Mouse (Mus musculus): ENCODE results near the gene Tspan15. TPM values are rescaled to one million over a fixed set of nuclear protein-coding genes. Genes with fewer than 3 reads are reported as not detected.
A peak's percentile ranks its signal among the peaks of the same experiment; 100 is the strongest.

Tspan15 gene
- polyA plus RNA-seq, 1 experiment from 2014 or later = 17.0 TPM

GRCm38 (mm10) chr10:62247815-62248214 is 16.8 kb upstream of the Tspan15 start:
- WGBS = 59% methylated on average over 8 of the region's 8 CpGs

GRCm38 (mm10) chr10:62247156-62247555 is 16.1 kb upstream of the Tspan15 start:
- Histone ChIP-seq H3K4me2 (replicated peaks) (no peak overlapping the region), H3K4me3 (no peak overlapping the region), H3K36me3 (no peaks in the 10 kb centered on the region), H3K27ac (replicated peaks) (no peak overlapping the region), H3K27me3 (no peaks in the 10 kb centered on the region), H3K4me1 (0 out of 2 replicates have a peak, but pooled peaks cover 2% of the 10 kb centered on the region), H3K9me3 (no peaks in the 10 kb centered on the region), H3K9ac (replicated peaks) (no peak overlapping the region)
- no peak for ATAC-seq (replicated peaks)
- WGBS = 61% methylated on average over 3 of the region's 3 CpGs

More at GRCm38 (mm10) chr10:62247815-62248214, 16.8 kb upstream of the Tspan15 start:
- Histone ChIP-seq H3K27me3 (no peaks in the 10 kb centered on the region), H3K4me3 (no peak overlapping the region), H3K4me1 (0 out of 2 replicates have a peak, but pooled peaks cover 2% of the 10 kb centered on the region), H3K9ac (replicated peaks) (no peak overlapping the region), H3K27ac (replicated peaks) (no peak overlapping the region), H3K36me3 (no peaks in the 10 kb centered on the region), H3K4me2 (replicated peaks) (no peak overlapping the region), H3K9me3 (no peaks in the 10 kb centered on the region)
- ATAC-seq (replicated peaks) = no peak

- Histone ChIP-seq H3K36me3 (no peaks in the 10 kb centered on the region), H3K4me1 (0 out of 2 replicates have a peak, but pooled peaks cover 2% of the 10 kb centered on the region), H3K9ac (replicated peaks) (no peak overlapping the region), H3K27me3 (no peaks in the 10 kb centered on the region), H3K9me3 (no peaks in the 10 kb centered on the region), H3K27ac (replicated peaks) (no peak overlapping the region), H3K4me2 (replicated peaks) (no peak overlapping the region), H3K4me3 (no peak overlapping the region)
- 89% methylated on average over 9 of the region's 9 CpGs for WGBS
- ATAC-seq (replicated peaks) = no peak
Observed at GRCm38 (mm10) chr10:62244067-62244466, 13.0 kb upstream of the Tspan15 start.

- Histone ChIP-seq H3K9ac (replicated peaks) (no peak overlapping the region), H3K36me3 (no peaks in the 10 kb centered on the region), H3K27me3 (no peaks in the 10 kb centered on the region), H3K9me3 (no peaks in the 10 kb centered on the region), H3K4me2 (replicated peaks) (no peak overlapping the region), H3K4me1 (0 out of 2 replicates have a peak, but pooled peaks cover 2% of the 10 kb centered on the region), H3K27ac (replicated peaks) (no peak overlapping the region), H3K4me3 (no peak overlapping the region)
- WGBS = 61% methylated on average over 9 of the region's 13 CpGs
- no peak for ATAC-seq (replicated peaks)
Observed at GRCm38 (mm10) chr10:62242896-62243295, 11.8 kb upstream of the Tspan15 start.

GRCm38 (mm10) chr10:62242358-62242757 is 11.3 kb upstream of the Tspan15 start:
- Histone ChIP-seq H3K9ac (replicated peaks) (no peak overlapping the region), H3K27me3 (no peaks in the 10 kb centered on the region), H3K4me3 (no peak overlapping the region), H3K36me3 (no peaks in the 10 kb centered on the region), H3K9me3 (no peaks in the 10 kb centered on the region), H3K4me2 (replicated peaks) (no peak overlapping the region), H3K4me1 (0 out of 2 replicates have a peak, but pooled peaks cover 2% of the 10 kb centered on the region), H3K27ac (replicated peaks) (no peak overlapping the region)
- ATAC-seq (replicated peaks) = no peak
- 82% methylated on average over 10 of the region's 10 CpGs for WGBS

- no peaks in the 10 kb centered on the region for H3K36me3 ChIP-seq
- no peak overlapping the region for H3K4me2 ChIP-seq (replicated peaks)
- no peaks in the 10 kb centered on the region for H3K9me3 ChIP-seq
- no peak overlapping the region for H3K27ac ChIP-seq (replicated peaks)
- H3K27me3 ChIP-seq = no peaks in the 10 kb centered on the region
- no peak overlapping the region for H3K9ac ChIP-seq (replicated peaks)
- 53% methylated on average over 6 of the region's 6 CpGs for WGBS
- H3K4me3 ChIP-seq = no peak overlapping the region
- no peak for ATAC-seq (replicated peaks)
- no peaks in the 10 kb centered on the region for H3K4me1 ChIP-seq
Observed at GRCm38 (mm10) chr10:62239270-62239669, 8.2 kb upstream of the Tspan15 start.

- Histone ChIP-seq H3K9me3 (no peaks in the 10 kb centered on the region), H3K27ac (replicated peaks) (no peak overlapping the region), H3K4me1 (no peaks in the 10 kb centered on the region), H3K9ac (replicated peaks) (no peak overlapping the region), H3K4me3 (no peak overlapping the region), H3K27me3 (no peaks in the 10 kb centered on the region), H3K36me3 (no peaks in the 10 kb centered on the region), H3K4me2 (replicated peaks) (no peak overlapping the region)
- 93% methylated on average over 3 of the region's 3 CpGs for WGBS
- no peak for ATAC-seq (replicated peaks)
Observed at GRCm38 (mm10) chr10:62238688-62239087, 7.6 kb upstream of the Tspan15 start.

- 85% methylated on average over 10 of the region's 10 CpGs for WGBS
- Histone ChIP-seq H3K9me3 (no peaks in the 10 kb centered on the region), H3K9ac (replicated peaks) (no peak overlapping the region), H3K4me1 (no peaks in the 10 kb centered on the region), H3K4me2 (replicated peaks) (no peak overlapping the region), H3K27ac (replicated peaks) (no peak overlapping the region), H3K4me3 (no peak overlapping the region), H3K27me3 (no peaks in the 10 kb centered on the region), H3K36me3 (no peaks in the 10 kb centered on the region)
- no peak for ATAC-seq (replicated peaks)
Observed at GRCm38 (mm10) chr10:62237205-62237604, 6.2 kb upstream of the Tspan15 start.

- Histone ChIP-seq H3K27ac (replicated peaks) (no peak overlapping the region), H3K4me1 (no peaks in the 10 kb centered on the region), H3K36me3 (no peaks in the 10 kb centered on the region), H3K27me3 (no peaks in the 10 kb centered on the region; the same call in 1 of the 2 replicates), H3K4me2 (replicated peaks) (no peak overlapping the region), H3K9me3 (no peaks in the 10 kb centered on the region), H3K4me3 (no peak overlapping the region), H3K9ac (replicated peaks) (no peak overlapping the region)
- ATAC-seq (replicated peaks) = no peak
- WGBS = 87% methylated on average over 6 of the region's 6 CpGs
Observed at GRCm38 (mm10) chr10:62236165-62236564, 5.1 kb upstream of the Tspan15 start.

GRCm38 (mm10) chr10:62231811-62232210 is 760 bp upstream of the Tspan15 start:
- Histone ChIP-seq H3K4me3 (no peak overlapping the region), H3K4me2 (replicated peaks) (0 out of 2 replicates have a peak overlapping the region, but pooled peaks have one; percentile 93)
- no peak; the same call in 1 of the 2 replicates for ATAC-seq (replicated peaks)

GRCm38 (mm10) chr10:62231395-62231732 is 313 bp upstream of the Tspan15 start:
- no peaks in the 10 kb centered on the region for H3K9me3 ChIP-seq
- H3K9ac ChIP-seq (replicated peaks) = peak overlapping the region; percentile 58
- H3K36me3 ChIP-seq = no peaks in the 10 kb centered on the region
- no peak overlapping the region for H3K27ac ChIP-seq (replicated peaks)
- H3K4me3 ChIP-seq = peak overlapping the region; percentile 65
- WGBS = 2% methylated on average over 13 of the region's 13 CpGs
- H3K4me1 ChIP-seq = peaks cover 6% of the 10 kb centered on the region
- no peak for ATAC-seq (replicated peaks)
- H3K4me2 ChIP-seq (replicated peaks) = peak overlapping the region; percentile 93
- H3K27me3 ChIP-seq = no peaks in the 10 kb centered on the region; the same call in 1 of the 2 replicates

More at GRCm38 (mm10) chr10:62231811-62232210, 760 bp upstream of the Tspan15 start:
- 82% methylated on average over 3 of the region's 3 CpGs for WGBS
- peaks cover 6% of the 10 kb centered on the region for H3K4me1 ChIP-seq
- no peak overlapping the region for H3K9ac ChIP-seq (replicated peaks)
- no peaks in the 10 kb centered on the region for H3K36me3 ChIP-seq
- no peaks in the 10 kb centered on the region; the same call in 1 of the 2 replicates for H3K27me3 ChIP-seq
- H3K9me3 ChIP-seq = no peaks in the 10 kb centered on the region
- H3K27ac ChIP-seq (replicated peaks) = no peak overlapping the region

GRCm38 (mm10) chr10:62228126-62228525 is 2.9 kb downstream of the Tspan15 start:
- Histone ChIP-seq H3K27me3 (no peaks in the 10 kb centered on the region; the same call in 1 of the 2 replicates), H3K4me1 (peaks cover 6% of the 10 kb centered on the region), H3K27ac (replicated peaks) (no peak overlapping the region), H3K9ac (replicated peaks) (no peak overlapping the region), H3K36me3 (no peaks in the 10 kb centered on the region), H3K4me3 (no peak overlapping the region), H3K4me2 (replicated peaks) (no peak overlapping the region), H3K9me3 (no peaks in the 10 kb centered on the region)
- no peak for ATAC-seq (replicated peaks)
- WGBS = 59% methylated on average over 6 of the region's 6 CpGs

- no peaks in the 10 kb centered on the region for H3K27me3 ChIP-seq
- H3K27ac ChIP-seq (replicated peaks) = no peak overlapping the region
- no peaks in the 10 kb centered on the region for H3K9me3 ChIP-seq
- no peaks in the 10 kb centered on the region for H3K36me3 ChIP-seq
- peaks cover 6% of the 10 kb centered on the region for H3K4me1 ChIP-seq
- H3K4me3 ChIP-seq = no peak overlapping the region
- H3K9ac ChIP-seq (replicated peaks) = no peak overlapping the region
- no peak for ATAC-seq (replicated peaks)
- WGBS = 83% methylated on average over 7 of the region's 7 CpGs
- no peak overlapping the region for H3K4me2 ChIP-seq (replicated peaks)
Observed at GRCm38 (mm10) chr10:62225839-62226238, 5.2 kb downstream of the Tspan15 start.

Measured in forebrain, embryonic 15.5 days (tissue).